Mouse (Mus musculus) layer of hippocampus, adult 18-20 months (tissue): ENCODE data around the gene Nme6. TPM values are rescaled to one million over a fixed set of nuclear protein-coding genes. Genes with fewer than 3 reads are reported as not detected.
"Not testable (repeated sequence)": the region's sequence is repeated elsewhere in the genome, so short reads cannot be mapped to it uniquely, and the experiment has no call there.

Experiments used
- DNase-seq, 2 experiments: peaks; one replicate each; pipeline ENCODE4 v3.0.0; 2022; ENCODE audit warnings: low spot score in 2 of 2
- long read RNA-seq: library from polyadenylated mRNA; stranded (forward); transcript quantifications from one replicate; pipeline ENCODE4 v2.0.0, GENCODE M21; 2021
- total RNA-seq, 2 experiments: library from RNA; stranded (reverse); gene quantifications; 2 replicates each; pipeline ENCODE4 v1.2.3; 2021

Nme6 gene
- total RNA-seq: 10 to 100 TPM in 1 of 2 experiments, 1 to 10 TPM in 1; 9.3 to 13.2 TPM
- long read RNA-seq, partial matches to known transcripts: 1 of 7 reads
- long read RNA-seq, other reads (novel, unspliced or antisense): 2 of 7 reads

- peak; percentile 76 to 89 for DNase-seq
Measured at GRCm38 (mm10) chr9:109832391-109833087, at the start of gene Nme6. Gene Nme6 (plus strand): TSS chr9:109832749.

GRCm38 (mm10) chr9:109790570-109790969 lies 42.0 kb upstream of the Nme6 start, which contains the start of gene Fbxw27:
Gene Fbxw27 (minus strand): TSS chr9:109790670.
- DNase-seq: not testable (repeated sequence)

GRCm38 (mm10) chr9:109795221-109795620 lies 37.3 kb upstream of the Nme6 start:
- no peak for DNase-seq

GRCm38 (mm10) chr9:109795811-109796210 lies 36.7 kb upstream of the Nme6 start:
- DNase-seq: no peak

GRCm38 (mm10) chr9:109798051-109798450 lies 34.5 kb upstream of the Nme6 start:
- peak in 1 of 2 experiments; percentile 24 for DNase-seq

GRCm38 (mm10) chr9:109805596-109805995 lies 27.0 kb upstream of the Nme6 start:
- not testable (repeated sequence) for DNase-seq

- DNase-seq: no peak
Measured at GRCm38 (mm10) chr9:109806260-109806659, 26.3 kb upstream of the Nme6 start.

- DNase-seq: no peak
Measured at GRCm38 (mm10) chr9:109806695-109807293, 25.8 kb upstream of the Nme6 start.

- DNase-seq: no peak
Measured at GRCm38 (mm10) chr9:109807898-109808297, 24.7 kb upstream of the Nme6 start.

GRCm38 (mm10) chr9:109811980-109812379 lies 20.6 kb upstream of the Nme6 start, which contains the start of gene Spink8:
Gene Spink8 (plus strand): TSS chr9:109812280.
- no peak for DNase-seq

- DNase-seq: peak in 1 of 2 experiments; percentile 13
Measured at GRCm38 (mm10) chr9:109813424-109813823, 19.1 kb upstream of the Nme6 start.

GRCm38 (mm10) chr9:109816341-109816740 lies 16.2 kb upstream of the Nme6 start:
- DNase-seq: peak; percentile 42 to 61

GRCm38 (mm10) chr9:109825739-109826138 lies 6.8 kb upstream of the Nme6 start:
- no peak for DNase-seq

GRCm38 (mm10) chr9:109826181-109826580 lies 6.4 kb upstream of the Nme6 start:
- no peak for DNase-seq

- no peak for DNase-seq
Measured at GRCm38 (mm10) chr9:109833088-109833412, 501 bp downstream of the Nme6 start.

GRCm38 (mm10) chr9:109849312-109849758 lies 16.8 kb downstream of the Nme6 start, which contains the start of gene Camp:
Gene Camp (minus strand): TSS chr9:109849617.
- DNase-seq: no peak

GRCm38 (mm10) chr9:109850099-109850498 lies 17.6 kb downstream of the Nme6 start:
- no peak for DNase-seq

- no peak for DNase-seq
Measured at GRCm38 (mm10) chr9:109854341-109854740, 21.8 kb downstream of the Nme6 start.

- DNase-seq: no peak
Measured at GRCm38 (mm10) chr9:109855947-109856346, 23.4 kb downstream of the Nme6 start.

- peak; percentile 50 to 75 for DNase-seq
Measured at GRCm38 (mm10) chr9:109862397-109863044, 30.0 kb downstream of the Nme6 start.

- no peak for DNase-seq
Measured at GRCm38 (mm10) chr9:109863085-109863484, 30.5 kb downstream of the Nme6 start.

GRCm38 (mm10) chr9:109866218-109866617 lies 33.7 kb downstream of the Nme6 start:
- no peak for DNase-seq
